Mouse (Mus musculus): Measurements from ENCODE around the gene Nme8.

GRCm38 (mm10) chr13:19668355-19669140, 29.0 kb downstream of the Nme8 start:
- TF ChIP-seq POLR2A (IDR thresholded peaks at IDR 0.05; ENCODE audit: low read depth, low read length): no peak
- TF ChIP-seq CTCF (conservative IDR thresholded peaks at IDR 0.05; ENCODE audit: insufficient read depth, insufficient read length, low read depth, low read length): no peak

All from kidney, adult 2 months (tissue).